Mouse (Mus musculus): ENCODE data around the gene Wrnip1. TPM values are rescaled to one million over a fixed set of nuclear protein-coding genes. Genes with fewer than 3 reads are reported as not detected.

Wrnip1 gene
- polyA plus RNA-seq, 1 experiment = 38.2 TPM

DNA sequence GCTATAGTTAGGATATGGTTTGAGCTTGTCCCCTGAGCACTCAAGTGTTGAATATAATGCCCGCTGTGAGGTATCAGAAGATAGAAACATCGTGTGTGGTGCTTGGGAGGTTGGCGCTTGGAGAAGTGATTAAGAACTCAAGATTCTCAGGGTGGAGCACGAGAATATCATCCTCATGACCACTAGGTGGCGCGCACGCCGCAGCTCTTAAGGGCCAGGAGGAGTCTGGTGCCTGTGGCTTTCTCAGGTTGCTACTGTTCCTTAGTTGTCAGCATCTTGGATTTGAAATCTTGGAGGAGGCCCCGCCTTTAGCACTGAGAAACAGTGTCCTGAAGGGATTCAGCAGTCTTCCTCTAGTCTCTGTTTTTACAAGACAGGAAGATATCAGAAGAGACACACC is 64.6 kb downstream of the Wrnip1 start:
- TF ChIP-seq GATA1 (IDR thresholded peaks at IDR 0.05; ENCODE audit: low read length) = no peak

DNA sequence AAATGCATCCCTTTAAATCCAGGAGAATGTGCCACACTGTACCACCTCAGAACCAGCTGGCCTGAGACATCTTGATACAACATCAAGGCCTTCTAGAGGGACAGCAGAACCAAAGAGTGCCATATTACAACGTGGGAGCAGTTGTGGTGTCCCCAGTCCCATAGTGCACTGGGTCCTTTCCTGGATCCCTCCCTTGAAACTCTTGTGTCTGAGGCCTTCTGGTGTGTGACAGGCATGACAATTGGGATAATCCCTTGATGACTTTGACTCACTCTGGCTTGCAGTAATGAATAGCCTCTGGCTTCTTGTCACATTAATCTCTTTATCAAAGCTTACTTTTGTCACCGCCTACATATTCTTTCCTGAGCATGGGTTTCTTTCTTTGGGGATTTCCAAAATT is 65.2 kb downstream of the Wrnip1 start:
- no peak for TF ChIP-seq GATA1 (IDR thresholded peaks at IDR 0.05; ENCODE audit: low read length)

DNA sequence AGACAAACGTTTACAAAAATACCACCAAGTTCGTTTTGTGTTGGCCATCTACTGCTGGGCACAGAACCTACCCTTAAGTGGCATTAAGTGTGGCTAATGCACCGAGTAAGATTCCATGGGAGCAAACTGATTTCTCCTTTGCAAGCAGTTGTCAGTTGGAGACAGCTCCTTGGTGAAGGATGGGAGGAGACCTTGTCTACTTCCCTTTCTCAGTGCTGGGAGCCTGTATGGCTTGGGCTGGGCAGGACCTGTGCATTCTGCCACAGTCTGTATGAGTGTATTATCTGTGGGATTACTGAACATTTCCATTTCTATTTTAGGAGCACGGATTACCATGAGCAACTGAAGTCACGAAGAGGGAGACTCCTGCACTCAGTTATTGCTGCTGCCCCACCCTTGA is 67.0 kb downstream of the Wrnip1 start:
- no peak for TF ChIP-seq GATA1 (IDR thresholded peaks at IDR 0.05; ENCODE audit: low read length)

Other genes starting within 250 kb of the Wrnip1 start
- gene Mylk4, start 18.1 kb upstream of the Wrnip1 start, polyA plus RNA-seq (2012) = not detected in 2 replicates
- gene D930007J09Rik, start 811 bp downstream of the Wrnip1 start, polyA plus RNA-seq (2012) = not detected in 2 replicates
- not detected in 2 replicates for gene Serpinb1a, start 49.1 kb downstream of the Wrnip1 start, polyA plus RNA-seq (2012)
- not detected in 2 replicates for gene Serpinb1c, start 96.2 kb downstream of the Wrnip1 start, polyA plus RNA-seq (2012)
- gene Serpinb6b, start 163.2 kb downstream of the Wrnip1 start, polyA plus RNA-seq (2012) = not detected in 2 replicates
- 0.11 and 0.12 TPM in 2 replicates for gene Serpinb9, start 201.2 kb downstream of the Wrnip1 start, polyA plus RNA-seq (2012)
- not detected in 2 replicates for gene Serpinb9b, start 225.4 kb downstream of the Wrnip1 start, polyA plus RNA-seq (2012)